Mouse (Mus musculus) bone marrow, adult 2 months (tissue): ENCODE data around the gene Zbtb8a.

Experiments
- CTCF ChIP-seq: fragments of 200-500 bp; IDR thresholded peaks from 2 replicates; pipeline ENCODE4 v1.5.1; 2011; ENCODE audit warnings: low read length, control low read depth; ENCODE audit not compliant: control insufficient read depth, insufficient read depth
- POLR2A ChIP-seq: fragments of 200-500 bp; IDR thresholded peaks from 2 replicates; pipeline ENCODE4 v1.6.1; 2011; ENCODE audit warnings: low read depth, mild to moderate bottlenecking, control low read depth, low read length, borderline replicate concordance; ENCODE audit not compliant: control insufficient read depth

DNA sequence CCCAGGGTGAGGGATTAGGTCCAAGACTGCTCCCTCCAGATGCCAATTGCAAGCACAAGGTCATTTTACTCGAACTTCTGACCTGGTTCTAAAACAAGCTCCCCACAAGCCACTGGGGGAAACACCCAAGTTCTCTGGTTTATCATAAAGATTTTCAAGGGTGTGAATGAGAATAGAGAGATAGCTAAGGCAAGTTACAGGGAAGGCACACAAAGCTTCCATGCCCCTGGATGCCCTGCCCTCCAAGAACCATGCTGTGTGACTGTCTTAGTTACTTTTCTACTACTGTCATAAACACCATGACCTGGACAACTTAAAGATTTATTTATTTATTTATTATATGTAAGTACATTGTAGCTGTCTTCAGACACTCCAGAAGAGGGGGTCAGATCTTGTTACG lies 9.1 kb upstream of the Zbtb8a start:
- TF ChIP-seq CTCF (no peak), POLR2A (no peak)
